7 mouse cellular contexts compared by ENCODE assay signal in genomic region chr2:92459921-92460707, GRCm38 (mm10). TPM values are rescaled to one million over a fixed set of nuclear protein-coding genes. Genes with fewer than 3 reads are reported as not detected.
A peak's percentile ranks its signal among the peaks of the same experiment; 100 is the strongest.
DNase-seq lines count a peak whose midpoint lies in the region; ATAC-seq and TF ChIP-seq lines count a peak whose summit lies in the region.

Gene Slc35c1 (minus strand): TSS chr2:92460538.

- peak within 1 kb of the TSS; percentile 77 to 91 for H3K4me3 ChIP-seq in ES-E14 (ENCODE audit: insufficient read depth in 1 of 2, low read depth in 1 of 2, low read length in 2 of 2, poor library complexity in 1 of 2, severe bottlenecking in 1 of 2)
- H3K4me3 ChIP-seq in forebrain, embryonic 14.5 days (ENCODE audit: low read depth, low read length), result peak within 1 kb of the TSS; percentile 70
- peak within 1 kb of the TSS; percentile 91 for H3K4me3 ChIP-seq in hindbrain, embryonic 15.5 days
- H3K4me3 ChIP-seq in megakaryocyte, embryonic 14.5 days (replicated peaks), result peak within 1 kb of the TSS; percentile 99

- H3K36me3 ChIP-seq in ES-E14 (ENCODE audit: control insufficient read depth, insufficient read depth, low read length, poor library complexity, severe bottlenecking), result no peaks in the 10 kb centered on the region
- H3K36me3 ChIP-seq in forebrain, embryonic 14.5 days (ENCODE audit: control insufficient read depth, insufficient read depth, low read length), result no peaks in the 10 kb centered on the region
- H3K36me3 ChIP-seq in hindbrain, embryonic 15.5 days, result no peaks in the 10 kb centered on the region
- H3K36me3 ChIP-seq in megakaryocyte, embryonic 14.5 days (replicated peaks; ENCODE audit: low read length), result peaks cover 8% of the 10 kb centered on the region
- no peaks in the 10 kb centered on the region; the same call in 1 of the 2 replicates for H3K36me3 ChIP-seq in splenic B cell, adult 2 months (ENCODE audit: control insufficient read depth, insufficient read depth, low read length, poor library complexity, severe bottlenecking)

- intact Hi-C loops in left cerebral cortex, postnatal 25 days (cut with DNase I), result no loop called here

- DNase-seq in ES-E14 (ENCODE audit: low read depth, low spot score), result no peak
- DNase-seq in adrenal gland, postnatal 14 days, result peak; percentile 64
- no peak for DNase-seq in forebrain, embryonic 14.5 days (ENCODE audit: low spot score)
- no peak for DNase-seq in left cerebral cortex, postnatal 25 days (ENCODE audit: low spot score in 2 of 2)
- DNase-seq in splenic B cell, adult 2 months (ENCODE audit: low read depth, low spot score), result peak; percentile 71

- peak within 1 kb of the TSS; percentile 71 for H3K9ac ChIP-seq in ES-E14 (ENCODE audit: insufficient read depth, low read depth, low read length, poor library complexity, severe bottlenecking)
- peak within 1 kb of the TSS; percentile 67 for H3K9ac ChIP-seq in forebrain, embryonic 14.5 days (ENCODE audit: low read length)
- peak within 1 kb of the TSS; percentile 72 for H3K9ac ChIP-seq in hindbrain, embryonic 15.5 days

- H3K27me3 ChIP-seq in forebrain, embryonic 14.5 days (replicated peaks; ENCODE audit: control insufficient read depth, insufficient read depth, low read length), result no peaks in the 10 kb centered on the region
- H3K27me3 ChIP-seq in hindbrain, embryonic 15.5 days, result peaks cover 7% of the 10 kb centered on the region; the same call in 1 of the 2 replicates
- H3K27me3 ChIP-seq in megakaryocyte, embryonic 14.5 days (replicated peaks), result no peaks in the 10 kb centered on the region
- H3K27me3 ChIP-seq in splenic B cell, adult 2 months (ENCODE audit: control insufficient read depth, insufficient read depth, low read length, poor library complexity, severe bottlenecking), result no peaks in the 10 kb centered on the region

- 2% methylated on average over 34 of the region's 34 CpGs for WGBS in forebrain, embryonic 14.5 days
- WGBS in hindbrain, embryonic 15.5 days, result 2% methylated on average over 34 of the region's 34 CpGs

- H3K9me3 ChIP-seq in ES-E14 (ENCODE audit: control insufficient read depth, insufficient read depth, low read depth, low read length), result no peaks in the 10 kb centered on the region
- H3K9me3 ChIP-seq in forebrain, embryonic 14.5 days (replicated peaks; ENCODE audit: control insufficient read depth, low read length), result no peaks in the 10 kb centered on the region
- H3K9me3 ChIP-seq in hindbrain, embryonic 15.5 days, result no peaks in the 10 kb centered on the region
- peaks cover under 1% of the 10 kb centered on the region; the same call in 1 of the 2 replicates for H3K9me3 ChIP-seq in megakaryocyte, embryonic 14.5 days

- H3K4me1 ChIP-seq in ES-E14 (ENCODE audit: control insufficient read depth in 2 of 2, insufficient read depth in 2 of 2, low read length in 2 of 2, poor library complexity in 1 of 2), result peaks cover 2 to 14% of the 10 kb centered on the region in 2 experiments; a peak in 2 of 4 replicates
- peaks cover 24% of the 10 kb centered on the region for H3K4me1 ChIP-seq in forebrain, embryonic 14.5 days (ENCODE audit: control insufficient read depth, insufficient read depth, low read length)
- H3K4me1 ChIP-seq in hindbrain, embryonic 15.5 days (replicated peaks), result peaks cover 48% of the 10 kb centered on the region
- H3K4me1 ChIP-seq in megakaryocyte, embryonic 14.5 days, result peaks cover 65% of the 10 kb centered on the region

- peak; percentile 13; the same call in 1 of the 2 replicates for ATAC-seq in forebrain, embryonic 14.5 days
- ATAC-seq in hindbrain, embryonic 15.5 days (ENCODE audit: low FRiP score, low read depth), result peak; percentile 46

- H3K27ac ChIP-seq in ES-E14 (ENCODE audit: insufficient read depth, low read depth, low read length, poor library complexity, severe bottlenecking), result no peak within 1 kb of the TSS
- H3K27ac ChIP-seq in forebrain, embryonic 14.5 days (ENCODE audit: low read depth, low read length), result no peak within 1 kb of the TSS
- H3K27ac ChIP-seq in hindbrain, embryonic 15.5 days (replicated peaks), result peak within 1 kb of the TSS; percentile 77

- H3K4me2 ChIP-seq in forebrain, embryonic 14.5 days (ENCODE audit: low read length), result peak within 1 kb of the TSS; percentile 96
- H3K4me2 ChIP-seq in hindbrain, embryonic 15.5 days, result peak within 1 kb of the TSS; percentile 96

- in situ Hi-C loops in ES-E14 (cut with MboI; ENCODE audit: low sequenced_read_pairs in 2 of 2, unreplicated experiment in 2 of 2), result no loop called here

TF ChIP-seq in ES-E14, 5 proteins besides CTCF, POLR2A, EP300 and RAD21:
- no peak for TF ChIP-seq ZC3H11A (IDR thresholded peaks at IDR 0.05; ENCODE audit: borderline replicate concordance, low read depth, low read length)
- TF ChIP-seq HCFC1 (IDR thresholded peaks at IDR 0.05; ENCODE audit: borderline replicate concordance, insufficient read depth, low read length), result no peak

RNA-seq across cellular contexts. Expression of gene Slc35c1, which starts in this region (rescaled TPM):
- 4.8 and 5.2 TPM in 2 replicates for total RNA-seq in ES-E14 (2012; rRNA removed)
- total RNA-seq in adrenal gland, postnatal 14 days (2021), result 15.6 and 19.5 TPM in 2 replicates
- polyA plus RNA-seq in forebrain, embryonic 14.5 days (2014; fragmentation: Nextera tagmentation; extraction: Ambion mirVana), result 8.7 and 11.3 TPM in 2 replicates
- 15.4 and 20.1 TPM in 2 replicates for polyA plus RNA-seq in hindbrain, embryonic 15.5 days (2015; fragmentation: Nextera tagmentation; extraction: Ambion mirVana)
- total RNA-seq in left cerebral cortex, postnatal 25 days (2021), result 10 to 100 TPM; 18.2 to 18.4 TPM
- 10.3 and 11.7 TPM in 2 replicates for polyA plus RNA-seq in megakaryocyte, embryonic 14.5 days (2012; ENCODE audit: insufficient read depth, low replicate concordance)

Comparison
In these comparisons a context has a peak if more than half of its experiments do, and no peak if none do; other contexts are left out.
1. DNase-seq: peak in adrenal gland, postnatal 14 days (single experiment) and splenic B cell, adult 2 months (single experiment); none in ES-E14 (single experiment), forebrain, embryonic 14.5 days (single experiment) and left cerebral cortex, postnatal 25 days (0 of 2).
2. Peak in every context shown above with its lines, with median percentiles within 50 percentile points of each other: H3K4me3 ChIP-seq and H3K9ac ChIP-seq.